ENCODE assay signal across 13 mouse cellular contexts in the genomic region with DNA sequence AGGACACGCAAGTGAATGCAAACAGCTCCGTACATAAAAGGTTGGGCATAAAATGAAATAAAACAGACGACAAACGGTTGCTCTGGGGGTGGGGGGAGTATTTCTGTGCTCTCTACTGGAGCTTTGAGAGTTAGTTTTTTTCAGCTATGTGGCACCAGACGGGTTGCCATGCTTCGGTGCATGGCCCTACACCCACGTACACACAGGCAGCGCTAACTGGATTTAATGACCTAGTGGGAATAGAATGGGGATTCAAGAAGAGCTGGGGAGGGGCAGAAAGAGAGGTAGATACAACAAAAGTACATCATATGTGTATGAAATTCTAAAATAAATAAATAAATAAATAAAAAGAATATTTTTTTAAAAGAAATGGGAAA.
"Had no signal": no experiment of that assay in that cellular context is flagged by ENCODE, and none has a peak within 500 bp of the region (broad histone marks: within the 10 kb centered on the region; RNA-seq: fewer than 3 reads in every experiment).

No protein-coding gene starts in this region.

- H3K4me2 ChIP-seq: liver, embryonic 13.5 days; lung, embryonic 15.5 days; midbrain, embryonic 13.5 days had no signal

- H3K27me3 ChIP-seq: lung, embryonic 15.5 days had no signal

- DNase-seq: liver; liver, embryonic 13.5 days; liver, postnatal 0 days; right cerebral cortex, adult 18-20 months; right cerebral cortex, postnatal 25 days; thymus, postnatal 4 days had no signal

- H3K27ac ChIP-seq: left cerebral cortex, adult 2 months; liver, embryonic 13.5 days; lung, embryonic 15.5 days; midbrain, embryonic 13.5 days; neural tube, embryonic 12.5 days; stomach, postnatal 0 days had no signal

- H3K9ac ChIP-seq: liver, embryonic 13.5 days; liver, postnatal 0 days; lung, embryonic 15.5 days; midbrain, embryonic 13.5 days; neural tube, embryonic 12.5 days had no signal

- H3K9me3 ChIP-seq: liver, embryonic 13.5 days; lung, embryonic 15.5 days; midbrain, embryonic 13.5 days; neural tube, embryonic 12.5 days had no signal

- ATAC-seq: intestine, postnatal 0 days; liver, postnatal 0 days had no signal

- H3K4me3 ChIP-seq: left cerebral cortex, adult 2 months; liver, embryonic 13.5 days; lung, embryonic 15.5 days; midbrain, embryonic 13.5 days; myocyte; neural tube, embryonic 12.5 days had no signal

- H3K36me3 ChIP-seq: liver, embryonic 13.5 days; lung, embryonic 15.5 days; midbrain, embryonic 13.5 days; neural tube, embryonic 12.5 days had no signal
